Mouse (Mus musculus) T-cell, adult 2 months (primary cell): ENCODE data around the gene Tmeff2.

Experiments used
- DNase-seq: peaks from one replicate; pipeline ENCODE4 v3.0.0; 2022; ENCODE audit warnings: low spot score

The Tmeff2 gene

DNA sequence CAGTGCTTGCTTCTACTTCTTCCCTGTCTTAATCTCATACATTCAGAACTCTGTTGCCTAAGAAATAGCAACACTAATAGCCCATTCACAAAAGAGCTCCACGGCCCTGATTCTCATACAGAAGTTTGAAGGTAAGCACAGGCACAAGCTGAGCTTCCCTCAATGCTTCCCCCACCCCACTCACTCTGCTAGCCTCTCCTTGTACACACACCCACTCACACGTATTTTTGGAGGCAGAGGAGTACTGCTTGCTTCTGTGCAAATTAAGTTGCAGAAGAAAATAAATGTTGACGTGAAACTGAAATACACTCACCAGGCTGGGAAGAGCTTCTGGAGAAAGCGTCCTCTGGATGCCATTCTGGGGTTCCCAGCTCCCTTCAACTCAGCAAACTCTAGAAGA is 80.1 kb downstream of the Tmeff2 start:
- DNase-seq, result no peak

- DNase-seq, result no peak
Measured at GRCm38 (mm10) chr1:50981151-50981828, 80.8 kb downstream of the Tmeff2 start.

GRCm38 (mm10) chr1:50990661-50991060 is 90.2 kb downstream of the Tmeff2 start:
- no peak for DNase-seq

- no peak for DNase-seq
Measured at GRCm38 (mm10) chr1:50994505-50994904, 94.1 kb downstream of the Tmeff2 start.

GRCm38 (mm10) chr1:50999793-51000192 is 99.3 kb downstream of the Tmeff2 start:
- DNase-seq, result no peak

GRCm38 (mm10) chr1:51008344-51008743 is 107.9 kb downstream of the Tmeff2 start:
- DNase-seq, result no peak

GRCm38 (mm10) chr1:51040249-51040648 is 139.8 kb downstream of the Tmeff2 start:
- DNase-seq, result no peak

- DNase-seq, result no peak
Measured at GRCm38 (mm10) chr1:51044810-51045209, 144.4 kb downstream of the Tmeff2 start.

DNA sequence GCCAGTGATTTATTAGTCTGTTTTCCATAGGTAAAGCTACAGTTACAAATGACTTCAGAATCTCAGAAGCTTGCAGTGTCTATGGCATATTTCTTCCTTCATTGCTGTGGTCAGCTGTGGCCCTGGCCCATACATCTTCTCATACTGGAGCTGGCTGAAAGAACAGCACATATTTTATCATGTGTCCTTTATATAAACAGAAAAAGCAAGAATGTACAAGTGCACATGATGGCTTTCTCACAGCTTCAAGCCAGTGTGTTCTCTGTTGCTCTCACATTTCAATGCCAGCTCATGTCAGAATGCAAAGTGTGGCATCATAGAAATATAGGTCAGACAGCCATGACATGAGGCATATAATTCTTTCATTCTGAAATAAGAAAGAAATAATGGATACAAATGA is 164.1 kb downstream of the Tmeff2 start:
- DNase-seq, result no peak

- no peak for DNase-seq
Measured at GRCm38 (mm10) chr1:51065652-51066051, 165.2 kb downstream of the Tmeff2 start.

- no peak for DNase-seq
Measured at GRCm38 (mm10) chr1:51068814-51069213, 168.4 kb downstream of the Tmeff2 start.

DNA sequence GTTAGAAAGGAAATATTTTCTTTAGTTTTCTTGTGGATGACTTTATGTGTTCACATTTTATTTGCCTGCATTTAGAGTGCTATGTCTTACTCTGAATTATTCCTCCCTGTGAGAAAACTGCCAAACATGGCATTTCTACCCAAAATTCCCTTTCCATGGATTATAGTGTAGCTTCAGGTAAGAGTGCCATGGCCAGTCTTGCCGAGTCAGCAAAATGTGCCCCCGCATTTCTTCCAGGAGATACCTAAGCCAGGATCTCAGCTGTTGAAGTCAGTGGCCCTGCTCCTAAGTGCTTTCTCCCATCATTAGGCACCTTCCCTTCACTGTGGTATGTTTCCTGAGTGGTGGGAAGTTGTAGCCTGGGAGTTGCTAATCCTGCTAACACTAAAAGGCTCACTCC is 168.8 kb downstream of the Tmeff2 start:
- DNase-seq, result no peak

GRCm38 (mm10) chr1:51074076-51074475 is 173.6 kb downstream of the Tmeff2 start:
- no peak for DNase-seq

DNA sequence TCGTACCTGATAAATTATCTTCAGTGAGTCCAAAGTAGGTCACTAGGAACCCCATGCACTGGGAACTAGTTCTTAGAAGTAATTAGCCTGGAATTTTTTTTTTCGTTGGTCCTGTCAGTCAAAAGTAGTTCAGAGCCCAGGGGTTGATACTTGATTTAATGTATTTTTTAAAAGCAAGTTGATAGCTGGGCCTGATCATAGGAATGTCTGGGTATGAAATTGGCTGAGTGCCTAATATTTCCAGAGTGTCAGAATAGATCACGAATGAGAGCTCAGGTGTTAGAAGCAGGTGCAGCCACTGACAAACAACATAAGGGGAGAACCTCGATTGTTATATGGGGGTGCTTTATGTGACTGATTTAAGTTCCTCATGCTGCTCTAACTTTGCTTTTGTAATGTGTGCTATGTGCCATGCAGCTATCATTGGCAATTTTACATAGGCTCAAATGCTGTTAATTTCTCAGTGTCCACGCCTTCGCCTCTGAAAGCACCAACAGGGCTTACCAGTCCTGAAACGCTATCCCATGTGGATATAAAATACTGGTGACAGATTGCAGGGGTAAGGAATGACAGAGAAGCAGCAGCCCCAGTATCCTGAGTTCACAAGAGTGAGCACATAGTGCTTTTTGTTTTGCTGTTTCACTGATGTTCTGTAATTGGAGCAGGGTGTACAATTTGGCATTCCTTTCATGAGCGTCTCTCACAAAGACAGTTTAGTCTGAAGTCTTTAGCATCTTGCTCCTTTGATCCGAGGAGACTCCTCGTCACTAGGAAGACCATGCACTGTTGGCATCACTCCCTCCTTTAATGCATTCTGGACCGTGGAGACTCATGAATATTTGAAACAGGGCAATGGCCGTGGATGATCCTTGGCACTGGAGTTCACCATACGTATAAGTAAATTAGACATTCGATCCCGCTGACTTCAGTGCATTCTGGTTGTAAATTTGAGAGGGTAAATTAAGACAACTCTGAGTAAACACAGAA is 175.6 kb downstream of the Tmeff2 start:
- no peak for DNase-seq

GRCm38 (mm10) chr1:51088921-51089320 is 188.5 kb downstream of the Tmeff2 start:
- no peak for DNase-seq

DNA sequence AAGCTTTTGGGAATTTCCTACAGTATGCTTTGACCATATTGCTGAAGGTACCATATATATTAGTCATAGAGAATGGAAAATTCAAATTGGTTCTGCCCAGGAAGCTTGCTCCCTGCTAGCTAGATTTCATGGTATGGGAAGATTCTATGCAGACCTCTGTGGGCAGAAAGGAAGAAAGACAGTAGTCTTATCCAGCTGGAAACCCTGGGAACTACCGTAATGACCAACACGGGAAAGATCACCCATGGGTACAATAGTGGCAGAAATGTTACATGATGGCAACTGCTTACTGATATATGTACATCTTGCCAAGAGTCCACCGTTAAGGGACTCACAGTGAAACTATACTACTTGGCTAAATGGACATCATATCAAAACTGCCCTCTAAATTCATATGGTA is 189.4 kb downstream of the Tmeff2 start:
- no peak for DNase-seq

GRCm38 (mm10) chr1:51090212-51090761 is 189.8 kb downstream of the Tmeff2 start:
- DNase-seq, result no peak

DNA sequence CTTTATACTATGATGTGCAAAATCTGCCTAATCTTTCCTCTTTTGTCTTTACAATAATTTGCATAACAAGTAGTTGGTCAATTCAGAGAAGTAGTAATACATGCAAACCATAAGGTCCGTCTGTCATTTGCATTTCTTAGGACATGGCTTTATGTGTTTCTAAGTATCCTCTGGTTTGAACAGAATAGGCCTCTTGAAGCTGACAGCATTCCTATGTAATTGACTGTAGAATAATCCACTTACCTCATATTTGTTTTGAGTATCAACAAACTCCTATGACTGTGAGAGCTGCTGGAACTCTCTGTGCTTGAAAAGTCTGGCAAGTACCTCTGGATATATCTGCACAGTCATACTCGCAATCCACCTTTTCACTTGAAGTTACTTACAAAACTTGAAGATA is 194.3 kb downstream of the Tmeff2 start:
- no peak for DNase-seq

DNA sequence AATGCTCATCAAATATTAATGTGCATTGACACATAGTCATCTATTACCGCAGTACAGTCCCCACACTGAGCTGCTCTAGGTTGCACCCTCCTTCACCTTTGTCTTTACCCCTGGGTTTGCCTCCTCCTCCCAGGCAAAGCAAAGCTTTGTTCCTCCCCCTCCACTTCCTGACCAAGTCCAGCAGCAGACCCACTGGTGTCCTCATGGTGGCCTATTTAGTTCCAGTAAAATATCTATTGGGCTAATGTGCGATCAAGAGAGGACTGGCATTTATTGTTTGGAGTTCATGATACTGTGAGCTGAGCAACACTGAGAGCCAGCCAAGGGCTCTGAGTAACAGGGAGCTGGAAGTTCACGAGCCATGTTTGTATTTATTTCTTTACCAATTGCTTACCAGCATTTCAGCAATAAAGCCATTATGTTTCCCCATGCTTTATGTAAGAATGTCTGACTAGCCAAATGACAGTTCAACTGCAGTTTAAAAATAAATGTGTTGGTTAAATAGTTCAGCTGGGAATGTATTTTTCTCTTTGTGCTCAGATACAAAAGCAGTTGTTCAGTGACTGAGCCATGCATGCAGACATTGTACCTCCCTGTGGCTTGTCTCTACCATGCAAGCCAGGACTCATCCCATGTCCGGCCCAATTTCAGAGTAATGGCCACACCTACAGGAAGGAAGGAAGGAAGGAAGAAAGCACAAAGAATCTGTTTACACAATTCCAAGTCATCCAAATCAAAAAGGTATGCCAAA is 196.6 kb downstream of the Tmeff2 start:
- no peak for DNase-seq

DNA sequence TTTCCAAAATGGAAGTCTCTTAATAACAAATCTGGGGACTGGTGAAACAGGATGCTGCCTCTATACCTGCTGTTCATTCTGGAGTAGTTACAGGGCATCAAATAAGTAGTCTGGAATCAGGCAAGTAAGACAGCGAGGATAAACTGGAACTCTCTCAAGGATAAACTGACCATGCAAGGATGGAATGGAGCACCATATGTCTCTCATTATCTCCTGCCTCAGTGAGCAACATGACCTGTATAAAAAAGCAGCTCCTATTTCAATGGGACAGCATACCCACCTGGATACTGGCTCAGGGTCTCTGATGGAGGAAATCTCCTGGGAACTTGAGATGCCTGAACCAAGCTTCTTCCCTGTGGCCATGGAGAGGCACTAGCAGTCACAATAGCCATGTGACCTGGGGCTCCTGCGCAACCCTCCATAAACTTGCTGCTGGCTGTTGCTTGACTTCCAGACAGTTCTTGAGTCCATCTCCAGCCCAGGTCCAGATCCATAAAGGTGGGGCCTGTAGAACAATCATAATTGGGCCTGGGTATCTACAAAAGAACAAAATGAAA is 200.7 kb downstream of the Tmeff2 start:
- DNase-seq, result no peak

- DNase-seq, result no peak
Measured at GRCm38 (mm10) chr1:51104698-51105097, 204.3 kb downstream of the Tmeff2 start.

DNA sequence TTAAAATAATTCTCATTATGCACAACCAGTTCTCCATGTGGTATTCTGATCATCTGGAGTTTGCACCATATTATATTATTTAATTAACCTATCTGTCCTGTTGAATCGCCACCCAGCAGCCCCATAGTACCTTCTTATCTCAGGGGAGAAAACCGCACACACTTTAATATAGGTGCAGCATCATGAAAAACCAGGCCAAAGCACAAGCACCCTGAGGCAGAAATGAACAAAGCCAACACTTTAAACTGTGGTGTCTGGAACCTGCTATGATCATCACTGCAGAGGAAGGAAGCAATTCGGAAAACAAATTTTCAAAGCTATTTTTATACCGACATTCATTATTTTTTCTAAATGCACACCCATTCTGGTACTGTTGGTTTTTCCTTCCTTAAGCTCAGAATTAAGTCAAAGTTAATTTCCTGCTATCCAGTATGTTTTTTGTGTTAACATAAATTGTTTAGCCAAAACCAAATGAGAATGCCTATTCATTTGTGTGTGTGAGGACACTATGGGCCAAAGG is 206.0 kb downstream of the Tmeff2 start:
- no peak for DNase-seq
